Mouse (Mus musculus) frontal cortex, postnatal 36 days (tissue): ENCODE results near the gene Tspan5.
A peak's percentile ranks its signal among the peaks of the same experiment; 100 is the strongest.

Experiments used
- DNase-seq, 2 experiments: peaks; one replicate each; pipeline ENCODE4 v3.0.0; 2022; ENCODE audit warnings: low spot score in 2 of 2

Tspan5 gene

GRCm38 (mm10) chr3:138741649-138742565 is at the start of gene Tspan5:
Tspan5 (plus strand) TSS chr3:138742195.
- DNase-seq = peak; percentile 75 to 77

- no peak for DNase-seq
These were observed 49.7 kb upstream of the Tspan5 start for GRCm38 (mm10) chr3:138692302-138692701.

- no peak for DNase-seq
These were observed 38.6 kb upstream of the Tspan5 start for GRCm38 (mm10) chr3:138703399-138703798.

GRCm38 (mm10) chr3:138704469-138704868 is 37.5 kb upstream of the Tspan5 start:
- DNase-seq = no peak

GRCm38 (mm10) chr3:138705875-138706274 is 36.1 kb upstream of the Tspan5 start:
- no peak for DNase-seq

- no peak for DNase-seq
These were observed 32.8 kb upstream of the Tspan5 start for GRCm38 (mm10) chr3:138709183-138709582.

GRCm38 (mm10) chr3:138711971-138712370 is 30.0 kb upstream of the Tspan5 start:
- DNase-seq = no peak

GRCm38 (mm10) chr3:138712452-138713140 is 29.4 kb upstream of the Tspan5 start:
- peak; percentile 11 to 13 for DNase-seq

GRCm38 (mm10) chr3:138713141-138713540 is 28.9 kb upstream of the Tspan5 start:
- DNase-seq = peak in 1 of 2 experiments; percentile 8

- DNase-seq = no peak
These were observed 27.2 kb upstream of the Tspan5 start for GRCm38 (mm10) chr3:138714788-138715187.

GRCm38 (mm10) chr3:138715212-138715611 is 26.8 kb upstream of the Tspan5 start:
- DNase-seq = no peak

- DNase-seq = no peak
These were observed 25.0 kb upstream of the Tspan5 start for GRCm38 (mm10) chr3:138717040-138717439.

GRCm38 (mm10) chr3:138722152-138722551 is 19.8 kb upstream of the Tspan5 start:
- DNase-seq = no peak

- DNase-seq = no peak
These were observed 14.4 kb upstream of the Tspan5 start for GRCm38 (mm10) chr3:138727571-138727970.

- no peak for DNase-seq
These were observed 13.2 kb upstream of the Tspan5 start for GRCm38 (mm10) chr3:138728840-138729239.

GRCm38 (mm10) chr3:138730812-138731211 is 11.2 kb upstream of the Tspan5 start:
- DNase-seq = no peak

- no peak for DNase-seq
These were observed 6.2 kb upstream of the Tspan5 start for GRCm38 (mm10) chr3:138735760-138736159.

- no peak for DNase-seq
These were observed 2.8 kb upstream of the Tspan5 start for GRCm38 (mm10) chr3:138739150-138739700.

- DNase-seq = no peak
These were observed 1.7 kb upstream of the Tspan5 start for GRCm38 (mm10) chr3:138740291-138740690.

GRCm38 (mm10) chr3:138740843-138741540 is 1.0 kb upstream of the Tspan5 start:
- no peak for DNase-seq

GRCm38 (mm10) chr3:138742566-138742930 is 553 bp downstream of the Tspan5 start:
- DNase-seq = no peak
